Mouse (Mus musculus) retina, embryonic 14.5 days (tissue): ENCODE data around the gene Bad.
"Not testable (repeated sequence)": the region's sequence is repeated elsewhere in the genome, so short reads cannot be mapped to it uniquely, and the experiment has no call there.

Source experiments
- DNase-seq: peaks from one replicate; pipeline ENCODE4 v3.0.0-alpha.2; 2015; ENCODE audit warnings: low spot score

Gene Bad

DNA sequence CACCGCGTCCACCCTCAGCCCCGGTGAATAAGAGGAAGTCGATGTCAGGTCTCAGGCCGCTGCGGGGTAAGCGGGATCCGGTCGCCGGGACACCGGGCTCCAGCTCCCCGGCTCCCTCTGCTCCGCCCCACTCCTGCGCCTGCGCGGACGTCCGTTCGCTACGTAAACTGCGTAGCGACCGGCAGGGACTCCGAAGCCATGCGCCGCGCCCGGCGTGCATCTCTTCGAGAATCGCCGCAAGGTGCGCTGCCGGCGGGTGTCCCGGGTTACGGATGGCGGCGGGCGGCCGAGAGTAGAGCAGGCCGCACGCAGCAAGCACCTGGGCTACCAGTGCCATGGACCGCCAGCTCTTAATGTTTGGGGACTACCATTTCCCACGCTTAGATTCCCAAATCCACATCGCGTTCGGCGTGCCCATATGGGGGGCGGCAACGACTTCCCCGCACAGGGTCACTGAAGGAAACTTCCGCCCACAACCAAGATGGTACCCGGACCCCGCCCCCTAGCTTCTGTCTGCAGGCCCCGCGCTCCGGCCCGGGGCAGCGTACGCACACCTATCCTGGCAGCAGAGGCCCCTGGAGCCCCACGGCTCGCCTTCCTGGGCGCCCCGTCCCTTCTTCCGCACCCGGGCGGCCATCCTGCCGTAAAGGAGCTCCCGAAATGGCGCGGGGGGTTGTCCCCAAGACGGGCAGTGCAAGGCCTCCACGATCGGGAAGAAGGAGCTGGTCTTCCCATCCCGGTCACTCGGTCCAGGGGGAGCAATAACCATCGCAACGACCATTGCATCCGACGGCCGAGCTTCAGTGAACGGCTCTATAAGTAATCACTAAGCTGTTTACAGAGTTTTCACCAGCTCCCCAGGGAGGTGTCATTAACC, at the start of gene Bad:
Gene Bad, plus strand, starts transcription at position 490 of the 877 bp plus-strand sequence.
- peak; percentile 96 for DNase-seq

DNA sequence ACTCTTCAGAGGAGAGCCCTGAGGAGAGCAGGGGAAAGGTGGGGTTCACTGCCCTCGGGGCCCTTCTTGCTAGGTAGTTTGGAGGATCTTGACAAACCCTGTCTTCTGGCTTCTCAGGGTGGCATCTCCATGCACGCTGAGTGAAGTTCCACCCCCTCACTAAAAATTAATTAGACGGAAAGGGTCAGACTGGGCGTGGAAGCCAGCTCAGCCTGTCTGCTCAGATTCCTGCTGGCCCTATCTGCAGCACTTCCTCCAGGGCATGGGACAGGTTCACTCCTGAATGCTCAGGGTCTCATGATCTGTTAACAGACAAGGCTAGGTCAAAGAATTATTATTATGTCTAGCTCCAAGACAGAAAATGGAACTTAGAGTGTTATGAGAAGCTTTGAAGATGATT, 49.1 kb upstream of the Bad start:
- DNase-seq: no peak

DNA sequence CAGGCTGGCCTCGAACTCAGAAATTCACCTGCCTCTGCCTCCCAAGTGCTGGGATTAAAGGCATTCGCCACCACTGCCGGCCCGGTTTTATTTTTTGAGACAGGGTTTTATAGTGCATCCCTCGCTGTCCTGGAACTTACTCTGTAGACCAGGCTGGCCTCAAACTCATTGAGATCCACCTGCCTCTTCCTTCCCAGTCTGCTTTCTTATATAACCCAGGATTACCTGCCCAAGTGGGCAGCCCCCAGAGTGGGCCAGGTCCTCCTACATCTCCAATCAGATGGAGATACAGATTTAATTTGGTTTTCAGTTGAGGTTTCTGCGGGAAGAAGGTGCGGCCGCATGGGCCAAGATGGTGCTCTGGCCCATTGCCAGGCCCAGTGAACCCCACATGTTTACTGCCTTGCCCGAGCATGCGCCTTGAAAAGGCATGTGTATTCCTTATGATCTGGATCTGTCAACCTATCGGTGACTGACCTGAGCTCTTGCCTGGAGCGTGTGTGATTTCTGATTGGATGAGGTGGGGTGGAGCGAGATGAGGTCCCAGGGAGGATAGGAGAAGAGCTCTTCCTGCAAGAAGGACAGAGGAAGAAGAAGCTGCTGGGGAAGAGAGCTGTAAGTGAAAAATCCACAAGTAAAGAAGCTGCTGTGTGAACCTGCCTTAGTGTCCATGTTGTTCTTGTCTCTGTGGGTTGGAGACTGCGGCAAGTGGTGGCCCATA, 47.8 kb upstream of the Bad start:
- DNase-seq: no peak

GRCm38 (mm10) chr19:6895608-6896305, 45.9 kb upstream of the Bad start:
- not testable (repeated sequence) for DNase-seq

GRCm38 (mm10) chr19:6899641-6900040, 42.0 kb upstream of the Bad start:
- DNase-seq: no peak

DNA sequence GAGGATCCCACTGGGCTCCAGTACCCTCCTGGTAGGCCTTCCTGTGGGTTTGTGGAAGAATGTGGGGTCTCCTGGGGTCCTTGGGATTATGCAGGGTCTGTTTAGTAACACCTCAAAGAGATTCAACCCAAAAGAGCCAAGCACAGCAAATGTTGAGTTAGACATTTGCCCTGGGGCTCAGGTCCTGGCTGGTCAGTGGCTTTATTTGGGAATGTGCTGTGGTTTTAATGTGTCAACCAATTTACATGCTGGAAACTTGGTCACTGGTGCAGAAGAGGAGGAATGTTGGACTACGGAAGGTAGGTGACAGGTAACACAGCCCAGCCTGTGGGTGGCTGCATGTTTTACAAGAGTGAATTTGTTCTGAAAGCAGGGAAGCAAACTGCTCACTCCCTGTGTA, 38.6 kb upstream of the Bad start:
- no peak for DNase-seq

DNA sequence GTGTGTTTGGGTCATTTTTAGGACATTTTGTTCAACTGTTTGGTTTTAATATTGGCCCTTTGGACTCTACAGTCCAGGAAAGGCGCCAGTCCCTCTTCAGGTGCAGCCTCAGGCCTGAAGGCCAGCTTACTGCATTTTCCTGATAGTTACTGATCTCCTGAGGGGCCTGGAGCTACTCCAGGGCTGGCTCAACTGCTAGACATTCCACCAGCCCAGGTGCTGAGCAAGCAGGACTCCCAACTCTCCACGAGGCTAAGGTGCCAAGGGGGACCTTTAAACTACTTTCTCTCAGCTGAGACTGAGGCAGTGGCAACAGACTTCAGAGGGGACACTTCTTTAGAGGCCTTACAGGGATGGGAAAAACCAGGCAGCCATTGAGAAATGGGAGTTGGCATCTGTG, 36.8 kb upstream of the Bad start:
- no peak for DNase-seq

GRCm38 (mm10) chr19:6905498-6906159, 36.0 kb upstream of the Bad start:
- no peak for DNase-seq

- DNase-seq: no peak
Measured at GRCm38 (mm10) chr19:6906199-6906598, 35.5 kb upstream of the Bad start.

GRCm38 (mm10) chr19:6907094-6907493, 34.6 kb upstream of the Bad start:
- no peak for DNase-seq

DNA sequence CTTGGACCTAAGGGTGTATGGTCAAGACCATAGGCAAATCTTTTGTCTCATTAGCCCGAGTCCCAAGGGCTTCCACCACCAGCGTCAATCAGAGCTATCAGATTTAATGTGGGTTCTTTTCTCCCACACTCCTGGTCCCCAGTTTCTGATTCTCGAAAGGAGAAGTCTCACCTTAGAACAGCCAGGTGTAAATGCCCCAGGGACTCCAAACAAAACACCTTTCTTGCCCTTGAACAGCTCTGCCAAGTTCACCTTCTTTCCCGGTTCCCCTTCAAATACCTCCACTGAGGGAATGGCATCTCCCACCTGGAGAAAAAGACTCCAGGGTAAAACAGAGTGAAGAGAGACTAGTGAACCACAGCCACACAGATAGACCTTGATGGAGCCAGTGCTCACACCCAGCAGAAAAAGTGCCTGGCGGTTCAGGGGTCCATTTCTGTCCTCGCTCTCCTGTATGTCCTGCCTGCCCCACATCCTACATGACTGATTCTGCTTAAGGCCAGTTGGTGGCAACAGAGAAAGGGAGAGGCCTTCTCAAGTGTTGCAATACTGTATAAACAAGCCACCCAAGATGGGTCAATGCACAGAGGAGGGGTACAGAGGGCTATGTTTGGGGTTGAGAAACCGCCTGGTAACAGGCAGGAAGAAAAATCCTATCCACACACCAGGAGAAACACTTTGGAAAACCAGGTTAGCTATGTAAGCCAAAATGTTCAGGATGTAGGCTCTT, 33.7 kb upstream of the Bad start:
- no peak for DNase-seq

GRCm38 (mm10) chr19:6909021-6909420, 32.6 kb upstream of the Bad start:
- no peak for DNase-seq

DNA sequence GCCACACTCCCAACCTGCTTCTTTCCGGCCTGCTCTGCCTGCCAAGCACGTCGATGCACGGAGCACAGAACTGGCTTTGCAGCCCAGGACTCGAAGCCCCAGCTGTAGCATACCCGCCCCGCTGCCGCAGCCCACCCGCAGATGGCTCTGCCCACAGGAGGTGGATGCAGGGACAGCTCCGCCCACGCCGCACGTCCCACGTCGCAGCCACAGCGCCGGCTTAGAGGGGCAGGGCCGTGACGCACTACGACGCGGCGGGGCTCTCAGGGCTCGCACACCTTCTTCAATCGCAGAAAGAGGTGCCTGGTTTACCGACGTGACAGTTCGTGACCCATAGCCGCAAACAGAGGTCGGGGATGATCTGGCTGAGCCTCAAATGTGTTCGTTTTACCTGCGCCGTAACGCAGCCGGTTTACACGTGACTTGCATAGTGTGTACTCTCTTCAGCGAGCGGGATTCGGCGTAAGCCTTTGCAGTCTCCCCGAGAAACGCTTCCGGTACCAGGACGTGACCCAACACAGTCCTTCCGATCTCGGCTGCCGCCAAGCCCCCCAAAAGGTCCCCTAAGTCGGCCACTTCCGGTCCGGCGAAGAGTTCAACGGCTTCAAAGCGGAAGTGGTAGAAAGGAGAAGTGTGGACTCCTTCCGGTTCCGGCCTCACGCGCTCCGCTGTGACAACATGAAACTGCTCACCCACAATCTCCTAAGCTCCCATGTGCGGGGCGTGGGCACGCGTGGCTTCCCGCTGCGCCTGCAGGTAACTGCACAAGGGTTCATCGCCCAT, 32.0 kb upstream of the Bad start, which contains the start of the genes Trmt112 and Prdx5:
Gene Trmt112, plus strand, starts transcription at position 192 of the 783 bp plus-strand sequence.
Gene Prdx5, minus strand, starts transcription at position 600 of the 783 bp plus-strand sequence.
- peak; percentile 93 for DNase-seq

DNA sequence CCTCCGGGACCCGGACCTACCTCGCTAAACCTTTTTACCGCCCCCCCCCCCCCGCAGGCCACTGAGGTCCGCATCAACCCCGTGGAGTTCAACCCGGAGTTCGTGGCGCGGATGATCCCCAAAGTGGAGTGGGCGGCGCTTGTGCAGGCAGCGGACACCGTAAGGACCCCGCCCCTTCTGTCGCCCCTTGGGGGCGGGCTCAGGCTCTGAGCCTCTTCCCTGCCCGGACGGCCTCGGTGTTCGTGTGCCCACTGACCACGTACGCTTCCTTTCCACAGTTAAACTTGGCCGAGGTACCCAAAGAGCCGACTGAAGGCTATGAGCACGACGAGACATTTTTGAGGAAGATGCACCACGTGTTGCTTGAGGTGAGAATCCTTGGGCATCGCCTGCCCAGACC, 31.4 kb upstream of the Bad start:
- DNase-seq: peak; percentile 63

- DNase-seq: no peak
Measured at GRCm38 (mm10) chr19:6911101-6912074, 30.3 kb upstream of the Bad start.

- DNase-seq: no peak
Measured at GRCm38 (mm10) chr19:6912205-6912970, 29.3 kb upstream of the Bad start.

DNA sequence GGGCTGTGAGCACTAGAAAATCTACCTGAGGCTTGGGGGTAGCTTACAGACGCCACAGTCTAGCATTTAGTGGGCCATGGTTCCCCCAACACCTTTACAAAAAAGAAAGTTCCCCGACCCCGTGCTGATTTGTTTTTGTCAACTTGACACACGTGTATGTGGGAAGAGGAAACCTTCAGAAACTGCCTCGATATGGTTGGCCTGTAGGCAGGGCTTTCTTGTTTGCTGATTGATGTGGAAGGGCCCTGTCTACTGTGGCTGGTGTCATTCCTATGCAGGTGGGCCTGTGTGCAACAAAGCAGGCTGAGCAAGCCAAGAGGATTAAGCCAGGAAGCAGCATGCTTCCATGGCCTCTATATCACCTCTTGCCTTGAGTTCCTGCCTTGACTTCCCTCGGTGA, 28.6 kb upstream of the Bad start:
- no peak for DNase-seq

DNA sequence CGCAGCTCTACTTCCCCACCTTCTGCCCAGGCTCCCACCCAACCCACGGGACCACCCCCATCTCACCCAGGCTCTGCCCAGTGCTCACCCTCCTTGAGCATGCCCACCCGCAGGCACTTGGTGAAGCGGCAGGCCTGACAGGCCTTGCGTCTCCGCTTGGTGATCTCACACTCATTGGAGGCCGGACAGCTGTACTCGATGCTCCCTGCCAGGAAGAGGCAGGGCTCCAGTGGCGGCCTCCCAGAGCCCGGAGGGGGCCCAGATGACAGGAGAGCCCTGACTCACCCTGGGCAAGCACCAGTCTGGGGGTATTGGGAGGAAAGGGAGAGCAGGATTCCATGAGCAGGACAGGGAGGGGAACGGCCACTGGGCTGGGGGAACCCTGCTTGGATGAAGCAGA, 27.7 kb upstream of the Bad start:
- no peak for DNase-seq
